Mouse (Mus musculus) midbrain, embryonic 15.5 days (tissue): ENCODE measurements around the gene 4933416C03Rik. TPM values are rescaled to one million over a fixed set of nuclear protein-coding genes. Genes with fewer than 3 reads are reported as not detected.

Source experiments
- ATAC-seq: fragments of 200-750 bp; cut with Nextera tagmentation; replicated peaks from 2 replicates; pipeline ENCODE4 v1.8.0; 2017; ENCODE audit warnings: moderate TSS enrichment
- H3K27ac ChIP-seq: fragments of 300-500 bp; sonication (generic); 2 replicates; pipeline ENCODE4 v1.5.1; 2015; ENCODE audit warnings: mild to moderate bottlenecking, inconsistent platforms
- H3K27me3 ChIP-seq: fragments of 300-500 bp; sonication (generic); replicated peaks from 2 replicates; pipeline ENCODE4 v1.6.1; 2015; ENCODE audit warnings: inconsistent platforms
- H3K36me3 ChIP-seq: fragments of 300-500 bp; sonication (generic); replicated peaks from 2 replicates; pipeline ENCODE4 v1.6.1; 2015; ENCODE audit warnings: inconsistent platforms
- H3K4me1 ChIP-seq: fragments of 300-500 bp; sonication (generic); 2 replicates; pipeline ENCODE4 v1.6.1; 2015; ENCODE audit warnings: inconsistent platforms
- H3K4me2 ChIP-seq: fragments of 300-500 bp; sonication (generic); 2 replicates; pipeline ENCODE4 v1.6.1; 2015; ENCODE audit warnings: inconsistent platforms, mild to moderate bottlenecking, moderate library complexity
- H3K4me3 ChIP-seq: fragments of 300-500 bp; sonication (generic); 2 replicates; pipeline ENCODE4 v1.5.1; 2015; ENCODE audit warnings: mild to moderate bottlenecking, inconsistent platforms
- H3K9ac ChIP-seq: fragments of 300-500 bp; sonication (generic); 2 replicates; pipeline ENCODE4 v1.6.1; 2015; ENCODE audit warnings: mild to moderate bottlenecking, inconsistent platforms
- H3K9me3 ChIP-seq: fragments of 300-500 bp; sonication (generic); 2 replicates; pipeline ENCODE4 v1.6.1; 2016; ENCODE audit warnings: inconsistent platforms
- WGBS: fragments of 180-500 bp; shearing (Covaris S2); methylation state at CpG from one replicate; pipeline ENCODE4 v1.1.7; 2015; ENCODE audit warnings: mixed read lengths; 5-methylcytosine and 5-hydroxymethylcytosine counted together
- polyA plus RNA-seq: library from polyadenylated mRNA; unstranded; fragments of >200 nt; fragmentation: Nextera tagmentation; extraction: Ambion mirVana; gene quantifications from 2 replicates; pipeline ENCODE4 v1.2.1, GENCODE M21; 2015

The 4933416C03Rik gene
- 0.22 TPM in 1 of 2 replicates, not detected in the other for polyA plus RNA-seq

- WGBS, result 96% methylated on average over 39 of the region's 39 CpGs
- H3K4me2 ChIP-seq, result no peak within 1 kb of the TSS
- no peak within 1 kb of the TSS for H3K9ac ChIP-seq
- H3K4me3 ChIP-seq, result no peak within 1 kb of the TSS
- H3K9me3 ChIP-seq, result no peaks in the 10 kb centered on the region
- no peak within 1 kb of the TSS for H3K27ac ChIP-seq
- no peaks in the 10 kb centered on the region for H3K4me1 ChIP-seq
- no peaks in the 10 kb centered on the region for H3K27me3 ChIP-seq
- no peak for ATAC-seq
- no peaks in the 10 kb centered on the region for H3K36me3 ChIP-seq
Observed at GRCm38 (mm10) chr10:116113867-116114474, at the start of gene 4933416C03Rik. Gene 4933416C03Rik, minus strand, starts transcription at chr10:116113917.

DNA sequence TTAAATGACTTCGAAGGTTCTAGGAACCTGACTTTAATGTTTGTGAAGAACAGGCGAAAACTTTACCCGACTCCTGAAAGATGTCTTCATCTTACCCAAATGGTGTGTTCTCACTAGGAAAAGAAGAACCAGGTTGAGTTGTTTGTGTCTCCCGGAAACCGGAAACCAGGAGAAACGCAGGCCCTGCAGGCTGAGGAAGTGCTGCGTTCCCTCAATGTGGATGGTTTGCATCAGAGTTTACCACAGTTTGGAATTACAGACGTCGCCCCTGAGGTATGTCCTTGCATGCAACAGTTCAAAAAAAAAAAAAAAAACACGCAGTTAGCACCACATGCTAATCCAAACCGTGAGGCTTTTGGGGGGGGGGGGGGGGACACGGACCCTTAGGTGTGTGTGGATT, 48.6 kb upstream of the 4933416C03Rik start:
- Histone ChIP-seq H3K4me3 (no peak overlapping the region), H3K9me3 (no peaks in the 10 kb centered on the region), H3K27me3 (no peaks in the 10 kb centered on the region), H3K4me1 (no peaks in the 10 kb centered on the region), H3K4me2 (no peak overlapping the region), H3K36me3 (no peaks in the 10 kb centered on the region), H3K27ac (no peak overlapping the region), H3K9ac (no peak overlapping the region)
- 80% methylated on average over 12 of the region's 12 CpGs for WGBS
- no peak for ATAC-seq

DNA sequence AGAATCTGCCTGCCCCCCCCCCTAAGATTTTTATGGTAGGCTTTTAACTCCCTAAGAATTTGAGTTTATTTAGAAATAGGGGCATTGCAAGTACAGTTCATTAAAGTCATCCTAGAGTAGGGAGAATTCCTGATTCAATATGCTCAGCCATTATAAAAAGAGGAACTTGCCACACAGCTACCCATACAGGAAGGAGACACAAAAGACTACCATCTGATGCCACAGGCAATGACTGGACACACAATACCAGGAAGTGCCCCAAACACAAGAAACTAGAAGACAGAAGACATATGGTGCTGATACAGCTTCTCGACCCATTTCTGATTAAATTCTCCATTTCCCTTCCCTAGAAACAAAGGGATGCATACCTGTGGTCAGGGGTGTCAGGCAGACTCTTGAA, 43.0 kb upstream of the 4933416C03Rik start:
- WGBS, result 85% methylated on average over 1 of the region's 1 CpGs
- no peak overlapping the region for H3K27ac ChIP-seq
- H3K9me3 ChIP-seq, result no peaks in the 10 kb centered on the region
- no peaks in the 10 kb centered on the region for H3K4me1 ChIP-seq
- no peak overlapping the region for H3K4me2 ChIP-seq
- H3K36me3 ChIP-seq, result no peaks in the 10 kb centered on the region
- no peak for ATAC-seq
- H3K4me3 ChIP-seq, result no peak overlapping the region
- no peak overlapping the region for H3K9ac ChIP-seq
- no peaks in the 10 kb centered on the region for H3K27me3 ChIP-seq

DNA sequence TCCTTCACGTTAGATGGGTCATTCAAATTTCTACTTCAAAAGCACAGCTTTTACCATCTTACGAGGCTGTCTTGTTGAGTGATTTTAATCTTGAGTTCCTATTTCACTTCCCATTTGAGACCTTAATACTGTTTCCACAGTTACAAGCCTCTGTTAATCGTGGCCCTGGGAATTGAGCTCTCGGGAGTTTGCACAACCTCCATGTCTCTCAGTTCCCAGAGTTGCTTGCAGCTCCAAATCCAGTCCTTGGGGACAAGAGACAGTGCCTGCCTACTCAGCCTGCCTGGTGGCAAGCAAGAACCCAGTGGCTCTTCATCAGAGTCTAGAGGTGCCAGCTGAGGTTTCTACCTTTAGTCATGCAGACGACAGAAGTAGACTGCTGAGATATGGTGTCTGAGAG, 41.0 kb upstream of the 4933416C03Rik start:
- Histone ChIP-seq H3K27ac (no peak overlapping the region), H3K9ac (no peak overlapping the region), H3K4me1 (no peaks in the 10 kb centered on the region), H3K27me3 (no peaks in the 10 kb centered on the region), H3K4me3 (no peak overlapping the region), H3K4me2 (no peak overlapping the region), H3K9me3 (no peaks in the 10 kb centered on the region), H3K36me3 (no peaks in the 10 kb centered on the region)
- 76% methylated on average over 5 of the region's 5 CpGs for WGBS
- ATAC-seq, result no peak

DNA sequence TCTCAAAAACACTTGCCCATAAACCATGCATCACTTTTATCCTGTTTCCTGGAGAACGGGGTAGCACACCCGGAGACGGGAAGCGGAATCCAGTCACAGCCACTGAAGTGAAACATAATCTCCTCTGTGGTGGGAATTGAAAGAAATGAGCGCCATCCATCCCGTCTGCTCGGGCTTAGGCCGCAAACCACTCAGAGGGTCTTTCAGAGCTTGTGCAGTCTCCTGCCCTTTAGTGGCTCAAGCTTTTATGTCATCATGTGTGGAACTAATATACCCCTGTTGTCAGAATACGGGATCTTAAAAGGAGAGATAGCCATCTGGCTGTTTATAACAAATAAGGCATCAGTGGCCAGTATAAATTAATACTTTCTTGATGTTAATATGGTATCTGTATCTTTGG, 32.4 kb upstream of the 4933416C03Rik start:
- no peak for ATAC-seq
- Histone ChIP-seq H3K4me1 (no peaks in the 10 kb centered on the region), H3K4me3 (no peak overlapping the region), H3K9me3 (no peaks in the 10 kb centered on the region), H3K4me2 (no peak overlapping the region), H3K27me3 (no peaks in the 10 kb centered on the region), H3K27ac (no peak overlapping the region), H3K36me3 (no peaks in the 10 kb centered on the region), H3K9ac (no peak overlapping the region)
- 16% methylated on average over 9 of the region's 9 CpGs for WGBS

- no peak for ATAC-seq
- no peak overlapping the region for H3K9ac ChIP-seq
- H3K27ac ChIP-seq, result no peak overlapping the region
- H3K4me3 ChIP-seq, result no peak overlapping the region
- H3K4me1 ChIP-seq, result no peaks in the 10 kb centered on the region
- no peaks in the 10 kb centered on the region for H3K9me3 ChIP-seq
- no peaks in the 10 kb centered on the region for H3K27me3 ChIP-seq
- H3K4me2 ChIP-seq, result no peak overlapping the region
- WGBS, result 87% methylated on average over 10 of the region's 10 CpGs
- H3K36me3 ChIP-seq, result no peaks in the 10 kb centered on the region
Observed at GRCm38 (mm10) chr10:116143684-116144083, 30.0 kb upstream of the 4933416C03Rik start.

GRCm38 (mm10) chr10:116140226-116140625, 26.5 kb upstream of the 4933416C03Rik start:
- no peak overlapping the region for H3K27ac ChIP-seq
- no peaks in the 10 kb centered on the region for H3K9me3 ChIP-seq
- H3K36me3 ChIP-seq, result no peaks in the 10 kb centered on the region
- WGBS, result 92% methylated on average over 8 of the region's 8 CpGs
- H3K4me1 ChIP-seq, result no peaks in the 10 kb centered on the region
- H3K9ac ChIP-seq, result no peak overlapping the region
- no peak overlapping the region for H3K4me3 ChIP-seq
- no peak overlapping the region for H3K4me2 ChIP-seq
- no peak for ATAC-seq
- no peaks in the 10 kb centered on the region for H3K27me3 ChIP-seq

- H3K36me3 ChIP-seq, result no peaks in the 10 kb centered on the region
- no peak overlapping the region for H3K4me2 ChIP-seq
- no peak for ATAC-seq
- no peaks in the 10 kb centered on the region for H3K4me1 ChIP-seq
- WGBS, result 79% methylated on average over 2 of the region's 2 CpGs
- H3K4me3 ChIP-seq, result no peak overlapping the region
- no peaks in the 10 kb centered on the region for H3K9me3 ChIP-seq
- H3K9ac ChIP-seq, result no peak overlapping the region
- no peak overlapping the region for H3K27ac ChIP-seq
- H3K27me3 ChIP-seq, result no peaks in the 10 kb centered on the region
Observed at GRCm38 (mm10) chr10:116135187-116135586, 21.5 kb upstream of the 4933416C03Rik start.

GRCm38 (mm10) chr10:116132233-116132632, 18.5 kb upstream of the 4933416C03Rik start:
- Histone ChIP-seq H3K9me3 (no peaks in the 10 kb centered on the region), H3K4me1 (no peaks in the 10 kb centered on the region), H3K36me3 (no peaks in the 10 kb centered on the region), H3K27ac (no peak overlapping the region), H3K4me3 (no peak overlapping the region), H3K9ac (no peak overlapping the region), H3K27me3 (no peaks in the 10 kb centered on the region), H3K4me2 (no peak overlapping the region)
- no peak for ATAC-seq
- 85% methylated on average over 4 of the region's 4 CpGs for WGBS

DNA sequence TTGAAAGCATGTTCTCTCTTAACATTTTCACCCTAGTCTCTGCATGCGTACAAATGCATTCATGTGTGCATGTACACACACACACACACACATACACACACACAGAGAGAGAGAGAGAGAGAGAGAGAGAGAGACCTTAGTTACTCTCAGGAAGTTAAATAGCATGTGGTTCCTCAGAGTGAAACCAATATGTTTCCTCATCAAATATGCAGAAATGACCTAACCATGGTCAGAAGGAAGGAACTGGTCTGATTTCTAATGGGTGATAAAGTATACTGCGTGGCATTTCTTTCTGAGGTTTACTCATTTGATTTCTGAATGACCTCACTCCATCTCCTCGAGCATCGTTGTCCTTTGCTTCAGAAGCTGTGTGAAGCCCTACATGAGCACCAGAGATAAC, 17.5 kb upstream of the 4933416C03Rik start:
- Histone ChIP-seq H3K4me1 (no peaks in the 10 kb centered on the region), H3K27ac (no peak overlapping the region), H3K9ac (no peak overlapping the region), H3K4me3 (no peak overlapping the region), H3K4me2 (no peak overlapping the region), H3K9me3 (no peaks in the 10 kb centered on the region), H3K27me3 (no peaks in the 10 kb centered on the region), H3K36me3 (no peaks in the 10 kb centered on the region)
- no peak for ATAC-seq
- 92% methylated on average over 4 of the region's 4 CpGs for WGBS

DNA sequence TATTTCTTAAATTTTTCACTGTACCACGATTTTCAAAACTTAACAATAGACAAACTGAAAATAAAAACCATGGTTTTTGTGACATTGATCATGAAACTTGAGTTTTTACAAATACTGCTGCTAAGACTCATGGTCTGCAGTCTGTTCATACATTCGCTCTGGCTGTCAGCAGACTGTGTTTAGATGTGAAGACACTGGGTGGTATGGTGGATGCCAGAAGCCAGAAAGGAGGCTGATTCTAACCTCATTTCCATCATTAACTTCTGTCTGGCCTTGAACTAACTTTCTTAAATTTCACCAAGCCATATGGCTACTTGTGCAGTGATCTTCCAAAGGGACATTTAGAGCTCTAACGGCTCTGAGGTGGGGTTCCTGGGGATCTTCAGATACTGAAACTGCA, 16.7 kb upstream of the 4933416C03Rik start:
- Histone ChIP-seq H3K9ac (no peak overlapping the region), H3K27me3 (no peaks in the 10 kb centered on the region), H3K4me2 (no peak overlapping the region), H3K36me3 (no peaks in the 10 kb centered on the region), H3K27ac (no peak overlapping the region), H3K9me3 (no peaks in the 10 kb centered on the region), H3K4me3 (no peak overlapping the region), H3K4me1 (no peaks in the 10 kb centered on the region)
- WGBS, result 82% methylated on average over 3 of the region's 3 CpGs
- no peak for ATAC-seq

- Histone ChIP-seq H3K36me3 (no peaks in the 10 kb centered on the region), H3K9me3 (no peaks in the 10 kb centered on the region), H3K9ac (no peak overlapping the region), H3K27me3 (no peaks in the 10 kb centered on the region), H3K4me1 (no peaks in the 10 kb centered on the region), H3K4me3 (no peak overlapping the region), H3K27ac (no peak overlapping the region), H3K4me2 (no peak overlapping the region)
- ATAC-seq, result no peak
- 64% methylated on average over 5 of the region's 5 CpGs for WGBS
Observed at GRCm38 (mm10) chr10:116125364-116125763, 11.6 kb upstream of the 4933416C03Rik start.

- Histone ChIP-seq H3K4me3 (no peak overlapping the region), H3K4me1 (no peaks in the 10 kb centered on the region), H3K4me2 (no peak overlapping the region), H3K9me3 (no peaks in the 10 kb centered on the region), H3K36me3 (no peaks in the 10 kb centered on the region), H3K27me3 (no peaks in the 10 kb centered on the region), H3K9ac (no peak overlapping the region), H3K27ac (no peak overlapping the region)
- 85% methylated on average over 2 of the region's 2 CpGs for WGBS
- ATAC-seq, result no peak
Observed at GRCm38 (mm10) chr10:116123808-116124207, 10.1 kb upstream of the 4933416C03Rik start.
